Mouse (Mus musculus) T-helper 1 cell (primary cell): Measurements from ENCODE around the gene Socs7.

ENCODE experiments used
- in situ Hi-C: fragments of 300-600 bp; cut with MboI, MseI; formaldehyde crosslinking; loops from one replicate; pipeline ENCODE4 v1.15.1; 2025; ENCODE audit warnings: high pct_unique_total_duplicates

Socs7 gene

DNA sequence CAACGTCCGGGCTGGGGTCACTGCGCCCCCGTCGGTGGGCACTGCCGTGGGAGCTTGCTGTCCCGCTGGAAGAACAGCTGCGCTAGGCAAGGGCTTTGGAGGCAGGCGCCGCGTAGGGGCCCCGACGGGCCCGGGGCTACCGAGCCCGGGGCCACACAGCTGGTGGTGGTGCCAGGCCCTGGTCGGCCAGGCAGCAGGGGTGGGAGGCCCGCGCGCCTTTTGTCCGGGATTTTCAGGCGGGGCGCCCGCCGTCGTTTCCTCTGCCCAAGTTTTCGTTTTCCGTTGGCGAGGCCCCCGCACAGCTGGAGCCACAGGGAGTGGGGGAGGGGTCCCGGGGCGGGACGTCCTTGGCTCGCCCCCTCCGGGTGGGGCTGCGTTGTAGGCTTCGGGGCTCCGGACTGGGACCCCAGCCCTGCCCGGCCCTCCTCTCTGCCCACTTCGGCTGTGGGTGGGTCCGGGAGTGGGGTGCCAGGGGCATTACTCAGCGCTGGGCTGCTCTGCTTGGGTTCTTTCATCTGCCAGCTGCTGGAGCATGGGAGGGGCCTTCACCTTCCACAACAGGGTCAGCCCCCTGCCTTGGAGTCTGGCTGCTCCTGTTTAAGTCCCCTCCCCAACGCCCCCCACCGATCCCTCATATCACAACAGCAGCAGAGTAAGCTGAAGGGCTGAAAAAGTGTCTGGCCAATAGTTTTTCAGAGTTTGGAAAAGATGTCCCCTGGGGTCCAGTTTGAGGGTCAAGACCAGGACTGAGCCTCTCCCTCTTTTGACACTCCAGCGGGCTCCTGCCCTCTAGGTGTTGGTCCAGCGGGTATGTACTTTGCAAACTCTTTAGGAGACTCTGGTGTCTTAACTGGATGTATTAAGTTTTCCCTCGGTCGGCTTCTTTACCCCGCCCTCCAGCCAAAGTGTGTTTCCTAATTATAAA is 53.6 kb downstream of the Socs7 start:
- in situ Hi-C loops = no loop called here

DNA sequence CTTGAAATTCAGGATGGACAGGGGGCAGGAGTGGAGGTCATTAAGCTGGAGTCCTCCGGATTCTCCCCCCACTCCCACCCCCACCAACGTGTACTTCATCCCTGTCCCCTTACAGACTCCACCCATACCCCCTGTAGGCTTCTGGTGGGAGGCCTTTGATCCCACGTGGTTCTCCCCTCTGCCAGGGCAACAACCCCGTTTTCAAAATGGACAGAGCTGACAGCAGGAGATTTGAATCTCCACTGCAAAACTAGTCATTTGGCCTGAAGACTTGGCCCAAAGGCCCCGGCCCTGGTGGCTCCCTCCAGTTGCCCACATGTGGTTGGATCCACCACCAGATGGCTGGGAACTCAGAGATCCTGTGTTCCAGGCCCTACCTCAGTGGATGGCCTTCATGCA is 54.3 kb downstream of the Socs7 start:
- in situ Hi-C loops = no loop called here

DNA sequence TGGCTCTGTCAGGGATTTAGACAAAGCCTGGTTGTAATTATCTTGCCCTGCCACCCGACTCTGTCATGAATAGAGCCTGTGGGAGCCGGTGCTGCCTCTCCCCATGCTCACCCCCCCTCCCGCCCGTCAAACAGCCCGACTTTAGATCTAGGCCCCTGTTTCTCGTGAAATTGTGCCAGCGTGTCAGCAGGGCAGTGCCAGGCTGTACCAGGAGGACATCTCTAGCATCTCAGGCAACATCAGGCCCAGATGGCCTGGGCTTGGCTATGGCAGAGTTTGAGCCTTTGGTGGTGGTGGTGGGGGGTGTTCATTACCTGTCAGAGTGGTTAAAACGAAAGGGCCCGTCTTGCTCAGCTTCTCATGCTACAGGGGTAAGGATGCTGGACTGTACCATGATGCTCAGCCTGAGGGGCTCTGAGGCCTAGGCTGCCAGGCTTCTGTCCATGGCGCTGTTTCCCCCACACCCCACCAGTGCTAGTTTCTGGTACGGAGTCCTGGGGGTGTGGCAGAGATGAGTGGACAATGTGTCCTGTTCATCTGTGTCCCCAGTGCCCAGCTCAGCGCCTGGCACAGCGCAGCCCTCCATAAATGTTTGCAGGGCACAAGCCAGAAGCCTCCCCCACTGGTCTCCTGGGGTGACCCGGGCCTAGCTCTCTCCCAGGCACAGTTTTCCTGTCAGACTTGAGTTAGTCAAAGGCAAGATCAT is 56.6 kb downstream of the Socs7 start:
- in situ Hi-C loops = no loop called here

DNA sequence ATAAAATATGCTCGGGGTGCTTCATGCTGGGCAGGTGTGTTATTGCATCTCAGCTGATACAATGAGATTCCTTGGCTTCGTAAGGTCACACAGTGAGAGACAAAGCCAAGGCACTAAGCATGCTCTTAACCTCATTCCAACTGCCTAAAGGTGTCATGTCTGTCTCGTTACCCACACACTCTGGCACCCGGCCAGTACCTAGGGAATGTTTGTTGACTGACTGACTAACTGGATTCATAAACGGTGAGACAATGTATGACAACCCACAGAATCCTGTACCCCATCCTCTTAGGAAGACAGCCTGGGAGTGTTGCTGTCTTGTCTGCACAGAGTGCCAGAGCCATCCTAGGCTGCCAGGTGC is 57.2 kb downstream of the Socs7 start:
- in situ Hi-C loops = no loop called here

DNA sequence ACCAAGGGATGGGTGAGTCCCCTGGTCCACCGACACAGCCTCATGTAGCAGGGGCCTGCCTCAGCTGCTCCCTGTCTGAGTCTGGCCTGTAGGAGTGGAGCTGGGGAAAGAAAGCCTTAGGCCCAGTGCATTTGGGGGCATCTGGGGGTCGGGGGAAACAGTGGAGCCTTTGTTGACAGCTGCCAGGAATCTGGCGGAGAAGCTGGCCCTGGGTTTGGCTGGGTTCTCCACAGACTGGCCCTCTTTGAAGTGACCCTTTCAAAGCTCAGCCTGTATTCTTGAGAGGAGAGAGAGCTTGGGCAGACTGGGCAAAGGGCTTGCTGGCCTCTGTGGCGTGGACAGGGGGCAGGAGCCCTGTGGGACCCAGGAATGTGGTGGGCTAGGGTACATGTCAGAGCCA is 60.2 kb downstream of the Socs7 start:
- in situ Hi-C loops = no loop called here

DNA sequence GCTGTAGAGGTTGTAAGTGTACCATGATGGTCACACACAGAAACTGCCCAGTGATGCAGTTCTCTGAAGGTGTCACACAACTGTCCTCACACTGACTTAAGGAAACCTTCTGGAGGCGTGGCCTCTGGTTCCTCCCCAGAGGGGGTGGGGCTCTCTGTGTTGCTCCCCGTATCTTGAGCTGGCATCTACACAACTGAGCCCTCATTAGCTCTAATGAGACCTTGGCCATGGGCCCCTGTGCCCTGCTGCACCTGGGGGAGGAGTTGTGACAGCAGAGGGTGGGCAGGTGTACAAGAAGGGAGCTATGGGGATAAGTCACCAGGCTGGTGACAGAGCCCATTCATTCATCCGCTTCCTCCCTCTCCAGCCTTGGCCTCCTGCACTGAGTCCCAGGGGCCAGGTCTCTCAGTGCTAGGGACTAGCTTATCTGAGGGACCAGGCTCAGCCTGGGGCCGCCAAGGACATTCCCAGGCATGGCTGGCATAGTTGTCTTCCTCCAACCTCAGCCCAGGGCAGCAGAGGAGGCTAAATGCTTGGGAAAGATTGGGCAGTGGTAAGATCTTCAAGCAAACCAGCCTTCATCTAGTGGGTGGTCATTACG is 61.8 kb downstream of the Socs7 start:
- in situ Hi-C loops = no loop called here

DNA sequence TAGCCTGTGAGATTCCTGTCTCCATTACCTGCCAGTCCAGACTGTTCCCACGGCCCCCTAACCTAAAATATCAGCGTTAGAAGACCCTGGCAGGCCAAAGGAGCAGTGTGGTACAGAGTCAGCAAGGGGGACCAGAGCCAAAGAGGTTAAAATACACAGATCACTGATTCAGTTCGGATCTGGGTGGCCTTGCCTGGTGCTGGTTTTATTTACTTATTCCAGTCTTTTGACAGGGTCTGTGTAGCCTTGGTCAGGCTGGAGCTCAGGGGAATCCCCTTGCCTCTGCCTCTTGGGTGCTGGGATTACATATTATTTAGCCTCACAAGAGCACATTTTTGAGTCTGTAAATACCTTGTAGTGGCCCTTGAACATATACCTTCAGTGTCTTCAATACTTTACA is 62.5 kb downstream of the Socs7 start:
- in situ Hi-C loops = no loop called here

DNA sequence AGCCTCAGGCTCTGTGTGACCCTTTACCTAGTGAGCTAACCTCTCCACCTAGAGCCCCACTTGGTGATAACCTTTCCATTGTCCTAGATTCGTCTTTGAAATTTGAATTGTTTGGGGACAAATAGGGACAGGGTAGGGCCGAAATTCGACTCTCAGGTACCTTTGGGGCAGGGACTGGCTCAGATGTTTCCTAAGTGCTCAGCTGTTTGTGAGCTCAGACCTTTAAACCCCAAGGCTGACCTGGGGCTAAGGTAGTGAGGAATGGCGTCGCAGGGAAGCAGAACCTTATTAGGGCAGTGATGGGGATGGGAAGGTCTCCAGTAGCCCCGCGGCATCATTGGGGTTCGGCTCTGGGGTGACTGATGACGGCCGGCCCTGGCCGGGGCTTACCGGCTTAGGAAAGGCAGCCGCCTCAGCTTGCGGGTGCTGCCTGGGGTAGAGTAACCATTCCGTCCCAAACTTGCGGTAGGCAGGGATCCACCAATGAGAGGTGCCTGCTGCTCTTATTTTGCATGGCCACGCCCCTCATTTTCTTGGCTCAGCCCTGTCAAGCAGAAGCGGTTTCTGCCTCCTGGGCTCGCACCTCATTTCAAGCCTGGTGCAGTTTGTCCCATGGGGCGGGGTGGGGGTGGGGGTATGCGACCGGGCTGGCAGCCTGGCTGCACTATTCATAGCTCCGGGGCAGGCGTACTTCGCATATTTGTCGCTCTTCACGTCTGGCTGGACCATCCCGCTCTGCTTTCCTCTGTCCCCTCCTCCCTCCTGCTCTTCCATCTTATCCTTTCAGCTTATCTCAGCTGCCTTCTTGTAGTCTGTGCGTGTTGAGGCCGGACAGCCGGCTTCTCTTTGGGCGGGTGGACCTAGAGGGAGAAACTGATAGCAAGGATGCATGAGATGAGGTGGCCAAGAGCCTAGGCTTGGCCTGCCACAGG is 65.7 kb downstream of the Socs7 start:
- in situ Hi-C loops = no loop called here

DNA sequence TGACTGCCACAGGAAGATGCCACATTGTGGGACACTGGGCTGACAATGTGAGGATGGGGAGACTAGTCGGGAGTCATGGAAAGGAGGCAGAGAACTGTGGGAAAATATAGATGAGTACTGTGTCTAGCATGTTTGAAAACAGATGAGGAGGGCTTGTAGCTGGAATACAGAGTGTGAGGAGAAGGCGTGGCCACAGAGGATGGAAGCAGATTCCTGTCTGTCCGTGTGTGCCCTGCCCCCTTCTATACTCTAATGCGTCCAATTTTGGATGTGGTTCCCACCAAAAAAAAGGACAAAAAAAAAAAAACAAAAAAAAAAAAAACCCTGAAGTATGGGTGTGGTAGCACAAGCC is 66.4 kb downstream of the Socs7 start:
- in situ Hi-C loops = no loop called here

DNA sequence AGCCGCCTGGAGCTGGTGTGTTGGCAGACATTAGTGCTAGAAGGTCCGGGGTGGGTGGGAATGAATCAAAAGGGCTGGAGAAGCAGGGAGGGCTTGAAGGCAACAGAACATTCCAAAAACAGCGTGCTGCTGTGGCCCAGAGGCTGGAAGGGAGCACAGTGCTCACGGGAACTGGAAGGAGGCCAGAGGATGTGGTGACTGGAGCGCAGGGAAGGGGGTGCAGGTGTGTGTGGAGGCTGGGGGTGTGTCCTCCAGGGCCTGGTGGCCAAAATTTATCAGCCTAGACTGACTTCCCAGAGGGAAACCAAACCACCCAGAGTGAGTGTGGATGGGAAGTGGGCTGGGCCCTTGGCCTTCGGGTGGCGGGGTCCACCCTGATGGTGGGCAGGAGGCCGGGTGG is 67.3 kb downstream of the Socs7 start:
- in situ Hi-C loops = no loop called here

DNA sequence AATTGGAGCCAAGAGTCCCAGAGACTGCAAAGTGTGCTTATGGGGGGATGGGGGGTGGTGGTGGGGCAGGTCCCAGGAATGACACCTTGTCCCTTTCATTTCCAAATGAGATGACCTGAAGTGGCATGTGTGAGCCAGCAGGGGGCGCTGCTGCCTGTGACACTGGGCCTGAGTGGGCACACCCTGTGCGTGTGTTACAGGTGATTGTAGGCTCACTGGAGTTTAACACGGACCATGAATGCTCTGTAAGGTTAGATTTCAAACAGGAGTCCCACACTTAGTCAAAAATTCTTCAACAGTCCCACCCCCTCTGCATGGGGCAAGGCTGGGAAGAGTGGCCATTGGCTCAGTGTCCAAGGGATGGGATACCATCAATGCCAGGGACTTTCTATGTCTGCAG is 69.7 kb downstream of the Socs7 start:
- in situ Hi-C loops = no loop called here

DNA sequence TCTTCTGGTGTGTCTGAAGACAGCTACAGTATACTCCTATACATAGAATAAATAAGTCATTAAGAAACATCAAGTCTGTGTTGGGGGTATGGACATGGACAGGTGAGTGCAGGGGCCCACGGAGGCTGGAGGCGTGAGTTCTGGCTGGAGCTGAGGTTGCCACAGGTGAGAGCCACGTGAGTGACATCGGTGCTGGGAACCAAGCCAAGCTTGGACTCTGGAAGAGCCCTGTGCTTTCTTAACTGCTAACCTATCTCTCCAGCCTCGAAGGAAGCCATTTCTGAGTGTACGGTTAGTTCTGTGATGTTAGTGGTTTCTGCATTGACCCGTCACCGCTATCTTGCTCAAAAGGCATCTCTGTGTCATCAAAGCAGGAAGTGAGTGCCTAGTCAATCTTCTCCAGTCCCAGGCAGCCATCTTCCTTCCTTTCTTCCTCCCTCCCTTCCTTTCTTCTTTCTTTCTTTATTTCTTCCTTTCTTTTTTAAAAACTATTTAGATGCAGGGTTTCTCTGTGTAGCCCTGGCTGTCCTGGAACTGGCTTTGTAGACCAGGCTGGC is 70.7 kb downstream of the Socs7 start:
- in situ Hi-C loops = no loop called here

DNA sequence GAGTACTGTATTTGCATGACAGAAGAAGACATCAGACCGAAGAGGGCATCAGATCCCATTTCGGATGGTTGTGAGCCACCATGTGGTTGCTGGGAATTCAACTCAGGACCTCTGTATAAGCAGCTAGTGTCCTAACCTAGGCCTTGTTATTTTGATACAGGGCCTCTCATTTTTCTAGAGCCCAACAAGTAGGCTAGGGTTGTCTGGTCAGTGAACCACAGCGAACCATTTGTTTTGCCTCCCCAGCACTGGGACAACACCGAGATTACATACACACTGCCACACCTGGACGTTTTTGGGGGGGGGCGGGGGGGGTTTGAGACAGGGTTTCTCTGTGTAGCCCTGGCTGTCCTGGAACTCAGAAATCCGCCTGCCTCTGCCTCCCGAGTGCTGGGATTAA is 71.8 kb downstream of the Socs7 start:
- in situ Hi-C loops = no loop called here

DNA sequence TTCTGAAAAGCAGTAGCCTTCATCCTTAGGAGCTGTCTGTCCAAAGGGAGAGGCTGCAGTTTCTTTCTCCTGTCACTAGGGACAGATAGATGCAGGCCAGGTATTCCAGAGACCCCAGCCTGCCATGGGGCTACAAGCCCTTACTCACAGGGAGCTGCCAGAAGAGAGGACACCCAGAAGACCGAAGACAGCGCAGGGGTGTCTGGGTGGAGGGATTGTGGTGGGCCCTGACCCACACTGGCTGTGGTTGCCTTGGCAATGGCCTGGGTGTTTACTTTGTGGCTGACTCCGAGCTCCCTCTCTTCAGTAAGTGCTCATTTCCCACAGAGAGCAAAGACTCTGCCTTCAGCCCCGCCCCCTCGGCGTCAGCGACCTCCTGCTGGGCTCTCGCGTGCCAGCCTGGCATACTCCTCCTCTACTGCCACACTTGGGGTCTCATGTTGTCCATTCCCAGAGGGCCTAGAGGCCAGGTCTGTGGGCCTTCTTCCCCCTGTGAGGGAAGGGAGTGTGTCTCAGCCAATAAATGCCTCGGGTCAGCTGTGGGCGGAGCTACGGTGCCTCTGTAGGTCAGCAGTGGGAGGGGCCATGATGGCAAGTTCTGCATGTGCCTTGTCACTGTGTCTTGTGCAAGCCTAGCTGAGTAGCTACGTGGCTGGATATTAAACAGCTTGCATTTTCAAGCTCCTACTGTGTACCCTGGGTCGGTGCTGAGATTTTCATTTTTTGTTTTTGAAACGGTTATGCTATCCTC is 72.5 kb downstream of the Socs7 start:
- in situ Hi-C loops = no loop called here

DNA sequence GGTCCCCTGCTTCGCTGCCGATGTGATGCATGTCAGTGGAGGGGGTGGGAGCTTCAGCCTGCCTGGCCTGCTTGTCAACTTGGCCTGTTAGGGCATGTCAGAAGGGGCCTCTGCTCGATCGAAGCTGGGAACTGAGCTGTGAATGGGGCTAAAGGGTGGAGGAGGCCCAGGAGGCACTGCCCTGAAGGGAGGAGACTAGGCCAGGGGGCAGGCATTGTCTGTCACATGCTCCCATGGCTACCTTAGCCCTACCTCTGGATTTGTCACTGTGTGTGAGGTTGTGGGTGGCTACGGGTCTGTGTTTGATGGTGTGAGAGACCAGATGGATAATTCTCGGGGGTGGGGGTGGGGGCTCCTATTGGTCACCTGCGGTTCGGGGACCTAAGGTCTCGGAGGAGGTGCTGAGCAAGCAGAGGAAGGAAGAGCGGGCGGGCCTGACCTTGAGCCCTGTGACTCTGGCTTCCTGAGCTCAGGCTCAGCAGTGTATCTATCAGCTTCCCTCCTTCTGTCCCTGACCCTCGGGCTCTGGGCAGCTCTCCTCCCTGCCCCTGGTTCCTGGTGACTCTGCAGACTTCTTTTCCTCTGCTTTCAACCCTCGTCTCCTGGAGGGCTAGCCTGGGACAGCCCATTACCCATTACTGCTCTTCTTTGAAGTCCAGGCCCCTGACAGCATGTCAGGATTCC is 73.6 kb downstream of the Socs7 start:
- in situ Hi-C loops = no loop called here

DNA sequence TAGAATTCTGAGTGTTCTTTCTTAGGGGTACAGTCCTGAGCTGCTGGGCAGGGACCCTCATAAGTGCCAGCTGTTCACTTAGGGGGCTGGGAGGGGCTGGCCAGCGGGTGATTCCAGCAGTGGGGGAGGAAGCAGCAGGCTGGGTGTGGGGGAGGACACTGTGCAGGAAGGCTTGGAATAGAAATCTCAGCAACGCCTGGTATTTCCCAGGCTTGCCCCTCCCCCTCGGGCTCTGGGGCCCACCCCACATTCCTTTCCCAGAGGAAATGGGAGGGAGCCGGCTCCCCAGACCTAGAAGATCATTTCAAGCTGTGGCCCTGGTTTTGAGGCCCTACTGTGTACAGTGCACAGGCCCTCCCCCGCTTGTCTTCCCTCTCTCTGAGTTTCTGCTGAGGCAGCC is 75.4 kb downstream of the Socs7 start:
- in situ Hi-C loops = no loop called here

DNA sequence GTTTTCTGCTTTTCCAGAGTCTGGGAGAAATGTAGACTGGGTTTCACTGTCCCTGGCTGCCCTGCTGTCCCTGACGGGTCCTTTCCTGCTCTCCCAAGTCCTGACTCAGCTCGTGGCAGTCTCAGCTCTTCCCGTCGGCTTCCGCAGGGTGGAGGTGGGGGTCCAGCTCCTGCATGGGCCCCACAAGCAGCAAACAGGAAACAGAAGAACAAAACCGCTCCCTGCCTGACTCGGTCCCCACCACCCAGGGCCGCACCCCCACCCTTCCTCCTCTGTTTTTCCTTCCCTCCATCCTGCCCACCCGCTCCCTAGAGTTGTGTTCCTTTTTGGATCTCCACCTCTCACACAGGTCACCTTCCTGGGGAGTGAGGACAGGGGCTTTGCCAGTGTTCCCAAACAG is 76.5 kb downstream of the Socs7 start:
- in situ Hi-C loops = no loop called here

DNA sequence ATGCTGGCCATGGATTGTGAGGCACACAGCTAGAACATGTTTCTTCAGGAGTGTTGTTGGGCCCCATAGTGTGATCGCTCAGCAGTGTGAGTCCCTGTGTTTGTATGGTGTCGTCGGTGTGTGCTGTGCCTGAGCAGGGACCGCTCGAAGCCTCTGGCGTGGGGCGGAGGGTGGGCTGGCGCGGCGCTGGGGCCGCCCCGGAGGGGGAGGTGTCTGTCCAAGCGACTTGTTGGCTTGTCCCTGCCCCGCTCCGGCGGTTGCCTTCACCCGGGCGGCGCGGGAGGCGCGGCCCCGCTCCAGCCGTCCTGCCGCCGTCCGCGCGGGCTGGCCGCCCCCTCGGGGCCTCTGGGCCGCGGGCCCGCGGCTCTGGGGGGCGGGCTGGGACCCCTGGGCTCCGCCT is 77.6 kb downstream of the Socs7 start:
- in situ Hi-C loops = no loop called here

DNA sequence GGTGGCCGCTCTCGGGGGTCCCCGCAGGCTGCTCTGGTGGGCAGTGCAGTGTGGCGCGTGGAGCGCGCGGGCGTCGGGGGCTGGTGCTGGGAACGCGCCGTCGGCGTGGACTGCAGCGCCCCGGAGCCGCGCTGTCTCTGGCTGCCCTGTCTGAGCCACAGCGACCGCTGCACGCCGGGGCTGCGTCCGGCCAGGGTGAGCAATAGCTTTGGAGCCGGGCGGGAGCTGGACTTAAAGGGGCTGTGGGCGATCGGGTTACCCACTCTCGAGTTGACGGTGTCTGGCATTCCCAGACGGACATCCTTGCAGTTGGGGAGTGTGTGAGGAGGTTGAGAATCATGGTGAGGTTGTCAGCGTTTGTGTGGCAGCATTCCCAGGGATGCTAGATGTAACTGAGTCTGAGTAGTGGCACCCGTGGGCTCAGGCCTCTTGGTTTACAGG is 78.1 kb downstream of the Socs7 start:
- in situ Hi-C loops = no loop called here

DNA sequence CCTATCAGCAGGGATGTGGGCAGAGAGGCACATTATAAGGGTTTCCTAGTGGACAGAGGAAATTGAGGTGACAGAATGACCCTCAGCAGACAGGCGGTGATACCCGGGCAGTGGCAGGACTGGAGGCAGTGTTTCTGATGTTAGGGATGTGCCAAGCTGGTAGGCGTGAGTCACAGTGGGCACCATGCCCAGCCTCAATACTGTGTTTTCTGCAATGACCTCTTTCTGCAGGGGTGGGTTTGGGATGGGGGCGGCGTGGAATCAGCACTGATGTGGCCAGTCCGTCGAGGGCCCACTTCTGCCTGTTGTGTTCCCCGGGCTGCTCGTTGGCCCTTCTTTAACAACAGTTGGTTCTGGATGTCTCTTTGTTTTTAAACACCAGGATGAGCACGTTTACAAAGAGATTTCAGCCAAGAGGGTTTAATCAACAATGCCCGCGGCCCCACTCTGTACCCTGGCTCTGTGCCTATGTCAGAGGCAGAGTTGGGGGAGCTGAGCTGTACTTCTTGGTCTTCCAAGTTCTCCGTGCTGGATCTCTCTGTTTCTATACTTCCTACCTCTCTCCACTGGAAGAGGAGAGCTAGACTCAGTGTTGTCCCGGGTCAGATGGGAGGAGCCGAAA is 78.8 kb downstream of the Socs7 start:
- in situ Hi-C loops = no loop called here
